Mouse (Mus musculus) retina, adult 2 months (tissue): ENCODE results near the gene Zfp599.
"Not testable (repeated sequence)": the region's sequence is repeated elsewhere in the genome, so short reads cannot be mapped to it uniquely, and the experiment has no call there.

Source experiments
- DNase-seq: peaks from one replicate; pipeline ENCODE4 v3.0.0-alpha.2; 2012; ENCODE audit warnings: low read depth, low spot score

Zfp599 gene

GRCm38 (mm10) chr9:22259184-22260091 is at the start of gene Zfp599:
Gene Zfp599 (minus strand): TSS chr9:22259895.
- no peak for DNase-seq

DNA sequence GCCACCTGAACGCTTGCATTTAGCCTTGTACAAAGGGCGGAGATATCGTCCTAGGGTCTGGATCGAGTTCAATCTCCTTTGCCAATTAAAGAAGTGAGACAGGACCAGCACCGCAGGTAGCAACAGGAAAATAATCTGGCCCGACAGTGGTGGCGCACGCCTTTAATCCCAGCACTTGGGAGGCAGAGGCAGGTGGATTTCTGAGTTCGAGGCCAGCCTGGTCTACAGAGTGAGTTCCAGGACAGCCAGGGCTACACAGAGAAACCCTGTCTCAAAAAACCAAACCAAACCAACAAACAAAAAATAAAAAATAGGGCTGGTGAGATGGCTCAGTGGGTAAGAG is 48.2 kb upstream of the Zfp599 start:
- DNase-seq, result not testable (repeated sequence)

DNA sequence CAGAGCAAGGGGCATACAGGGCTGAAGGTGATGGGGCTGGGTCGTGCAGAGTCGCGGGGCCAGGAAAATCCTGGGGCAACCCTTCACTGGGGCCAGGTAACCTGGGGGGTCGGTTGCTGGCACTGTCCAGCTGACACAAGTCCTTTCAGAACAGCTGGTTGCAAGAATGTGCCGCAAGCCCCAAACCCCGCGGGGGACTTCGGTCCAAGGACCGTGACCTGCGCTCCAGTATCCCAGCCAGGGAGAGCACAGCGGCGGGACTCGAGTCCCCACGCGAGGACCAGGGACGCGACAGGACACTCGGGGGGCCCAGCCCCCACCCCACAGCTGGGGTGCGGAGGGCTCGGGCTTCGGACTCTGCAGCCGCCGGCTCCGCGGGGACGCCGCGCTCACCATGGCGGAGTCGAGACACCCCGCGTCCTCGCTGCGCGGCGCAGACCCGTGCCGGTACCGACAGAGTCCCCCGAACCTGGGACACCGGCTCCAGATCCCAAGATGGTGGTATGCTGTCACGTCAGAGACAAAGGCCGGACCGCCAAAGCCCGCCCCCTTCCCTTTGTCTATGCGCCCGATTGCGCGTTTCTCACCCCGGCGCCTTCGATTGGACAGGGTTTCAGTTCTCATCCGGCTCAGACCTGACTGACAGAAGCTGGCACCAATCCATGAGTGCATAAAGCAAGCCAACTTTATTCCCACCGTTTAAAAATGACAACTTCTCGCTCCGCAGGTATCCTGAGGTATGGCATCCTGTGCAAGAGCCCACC is 47.6 kb upstream of the Zfp599 start, which contains the start of gene Zfp810:
Gene Zfp810 (minus strand): TSS at position 493 of the 764 bp plus-strand sequence.
- peak; percentile 94 for DNase-seq

GRCm38 (mm10) chr9:22306726-22307125 is 47.0 kb upstream of the Zfp599 start:
- DNase-seq, result no peak

DNA sequence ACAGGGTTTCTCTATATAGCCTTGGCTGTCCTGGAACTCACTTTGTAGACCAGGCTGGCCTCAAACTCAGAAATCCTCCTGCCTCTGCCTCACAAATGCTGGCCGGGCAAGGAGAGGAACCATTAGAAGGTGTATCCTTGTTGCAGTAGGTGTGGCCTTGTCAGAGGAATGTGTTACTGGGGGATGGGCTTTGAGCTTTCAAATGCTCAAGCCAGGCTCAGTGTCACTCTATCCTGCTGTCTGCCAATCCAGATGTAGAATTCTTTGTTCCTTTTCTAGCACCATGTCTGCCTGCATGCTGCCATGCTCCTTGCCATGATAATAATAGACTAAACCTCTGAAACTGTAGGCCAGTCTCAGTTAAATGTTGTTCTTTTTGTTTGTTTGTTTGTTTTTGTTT is 42.5 kb upstream of the Zfp599 start:
- no peak for DNase-seq

GRCm38 (mm10) chr9:22278733-22279132 is 19.0 kb upstream of the Zfp599 start:
- DNase-seq, result no peak

GRCm38 (mm10) chr9:22268886-22269285 is 9.2 kb upstream of the Zfp599 start:
- no peak for DNase-seq

DNA sequence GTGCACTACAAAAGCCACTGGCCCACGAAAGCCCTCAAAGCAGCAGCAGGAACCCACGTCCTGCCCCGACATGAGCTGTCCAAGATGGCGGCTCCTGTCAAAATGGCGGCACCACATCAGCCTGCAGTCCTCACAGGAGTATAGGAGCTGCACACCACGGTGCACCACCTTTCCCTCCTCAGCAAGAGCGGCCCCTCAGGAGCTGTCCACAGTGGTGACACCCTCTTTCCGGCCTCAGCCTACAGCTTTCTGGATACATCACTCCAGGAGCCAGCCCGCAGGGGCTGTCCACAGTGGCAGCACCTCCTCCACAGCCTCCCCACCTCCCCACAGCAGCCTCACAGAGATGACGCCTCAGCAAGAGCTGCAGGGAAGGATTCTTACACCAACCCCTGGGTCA is 2.9 kb upstream of the Zfp599 start:
- DNase-seq, result no peak

- DNase-seq, result no peak
These were observed 1.9 kb upstream of the Zfp599 start for GRCm38 (mm10) chr9:22261594-22261993.

GRCm38 (mm10) chr9:22260092-22260422 is 362 bp upstream of the Zfp599 start:
- no peak for DNase-seq

- DNase-seq, result no peak
These were observed 911 bp downstream of the Zfp599 start for GRCm38 (mm10) chr9:22258784-22259183.

- DNase-seq, result no peak
These were observed 3.1 kb downstream of the Zfp599 start for GRCm38 (mm10) chr9:22256579-22256978.

- no peak for DNase-seq
These were observed 15.5 kb downstream of the Zfp599 start for GRCm38 (mm10) chr9:22244242-22244641.

GRCm38 (mm10) chr9:22240001-22240400 is 19.7 kb downstream of the Zfp599 start:
- DNase-seq, result no peak

DNA sequence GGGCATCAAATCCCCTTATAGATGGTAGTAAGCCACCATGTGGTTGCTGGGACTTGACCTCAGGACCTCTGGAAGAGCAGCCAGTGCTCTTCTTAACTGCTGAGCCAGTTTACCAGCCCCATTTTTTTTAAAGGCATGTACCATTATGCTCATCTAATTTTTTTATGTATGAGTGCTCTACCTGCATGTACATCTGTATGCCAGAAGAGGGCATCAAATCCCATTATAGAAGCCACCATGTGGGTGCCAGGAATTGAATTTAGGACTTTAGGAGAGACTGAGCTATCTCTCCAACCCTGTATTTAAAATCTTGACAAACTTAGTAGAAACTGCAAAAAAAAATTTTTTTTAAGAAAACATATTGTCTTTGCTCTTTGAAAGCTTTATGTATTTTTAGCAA is 29.1 kb downstream of the Zfp599 start:
- DNase-seq, result no peak

GRCm38 (mm10) chr9:22230061-22230460 is 29.6 kb downstream of the Zfp599 start:
- DNase-seq, result no peak

- no peak for DNase-seq
These were observed 30.2 kb downstream of the Zfp599 start for GRCm38 (mm10) chr9:22229386-22230026.

- no peak for DNase-seq
These were observed 32.8 kb downstream of the Zfp599 start for GRCm38 (mm10) chr9:22226846-22227245.

DNA sequence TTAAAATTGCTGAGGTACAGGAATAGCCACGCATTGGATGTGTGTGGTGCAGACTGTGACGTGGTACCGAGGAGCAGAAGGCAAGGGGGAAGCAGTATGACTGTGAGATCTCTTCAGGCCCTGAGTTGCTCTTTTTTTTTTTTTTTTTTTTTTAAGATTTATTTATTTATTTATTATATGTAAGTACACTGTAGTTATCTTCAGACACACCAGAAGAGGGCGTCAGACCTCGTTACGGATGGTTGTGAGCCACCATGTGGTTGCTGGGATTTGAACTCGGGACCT is 33.4 kb downstream of the Zfp599 start:
- not testable (repeated sequence) for DNase-seq

DNA sequence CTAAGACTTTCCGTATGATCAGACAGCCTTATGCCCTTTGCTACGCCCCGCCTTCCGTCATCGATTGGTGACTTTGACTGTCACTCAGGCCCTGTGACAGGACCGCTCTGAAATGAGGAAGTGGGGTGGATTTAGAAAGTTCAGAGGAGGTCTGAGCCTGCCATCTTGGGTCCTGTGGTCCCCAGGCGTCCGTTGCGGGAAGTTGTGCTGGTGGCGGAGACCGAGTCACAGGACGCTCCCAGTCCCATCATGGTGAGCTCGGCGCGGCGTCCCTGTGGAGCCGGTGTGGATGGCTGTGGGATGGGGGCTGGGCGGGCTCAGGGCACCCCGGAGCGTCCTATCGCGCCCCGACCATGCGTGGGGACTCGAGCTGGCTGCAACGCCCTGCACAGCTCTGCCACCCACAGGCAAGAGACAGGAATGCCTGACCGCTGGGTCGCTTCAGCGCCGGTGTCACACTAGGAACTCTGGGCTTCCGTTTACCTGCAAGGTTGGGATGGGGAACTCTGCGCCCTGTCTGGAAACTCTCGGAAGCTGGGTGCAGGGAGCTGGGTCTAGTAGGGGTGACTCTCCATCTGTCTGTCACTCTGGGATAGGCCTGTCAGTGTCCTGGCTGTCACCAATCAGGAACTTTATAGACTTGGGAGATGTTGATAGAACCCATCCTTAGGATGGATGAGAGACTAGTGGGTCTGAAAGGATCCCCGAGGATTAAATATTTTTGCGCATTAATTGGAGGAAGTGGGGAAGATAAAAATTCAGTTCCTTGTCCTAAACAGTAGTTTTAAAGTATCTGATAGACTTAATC is 33.9 kb downstream of the Zfp599 start, which contains the start of gene Zfp809:
Gene Zfp809 (plus strand): TSS at position 134 of the 808 bp plus-strand sequence.
- DNase-seq, result peak; percentile 97
